Mouse (Mus musculus) liver, postnatal 0 days (tissue): ENCODE data around the gene Ier5.

ENCODE experiments used
- CTCF ChIP-seq: sonication (generic); IDR thresholded peaks from 2 replicates; pipeline ENCODE4 v1.5.1; 2016; ENCODE audit warnings: antibody characterized with exemption, low read depth
- EP300 ChIP-seq: IDR thresholded peaks from 2 replicates; pipeline ENCODE4 v1.6.1; 2016; ENCODE audit warnings: antibody characterized with exemption, low read depth, mild to moderate bottlenecking

DNA sequence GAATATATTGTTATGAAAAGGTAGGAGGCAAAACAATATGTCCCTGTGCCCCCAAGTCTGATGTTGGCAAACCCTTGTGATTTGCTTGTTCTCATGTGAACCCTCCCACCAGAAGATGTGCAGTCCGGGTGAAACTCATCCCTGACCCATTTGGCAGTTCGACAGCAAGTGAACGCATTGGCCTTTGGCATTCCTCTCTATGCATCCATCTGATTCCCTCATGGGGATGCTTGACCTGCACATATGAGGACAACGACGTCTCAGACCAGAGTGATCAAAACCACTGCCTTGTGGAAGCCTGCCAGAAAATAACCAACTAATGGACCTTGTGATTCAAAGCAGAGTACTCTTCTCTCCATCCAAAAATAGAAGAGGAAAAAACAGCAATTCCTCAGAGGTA is 27.3 kb upstream of the Ier5 start:
- no peak for TF ChIP-seq CTCF
- TF ChIP-seq EP300: no peak
